Mouse (Mus musculus): ENCODE results near the gene Cacna1f. TPM values are rescaled to one million over a fixed set of nuclear protein-coding genes. Genes with fewer than 3 reads are reported as not detected.

Gene Cacna1f
- polyA plus RNA-seq, 1 experiment = not detected

DNA sequence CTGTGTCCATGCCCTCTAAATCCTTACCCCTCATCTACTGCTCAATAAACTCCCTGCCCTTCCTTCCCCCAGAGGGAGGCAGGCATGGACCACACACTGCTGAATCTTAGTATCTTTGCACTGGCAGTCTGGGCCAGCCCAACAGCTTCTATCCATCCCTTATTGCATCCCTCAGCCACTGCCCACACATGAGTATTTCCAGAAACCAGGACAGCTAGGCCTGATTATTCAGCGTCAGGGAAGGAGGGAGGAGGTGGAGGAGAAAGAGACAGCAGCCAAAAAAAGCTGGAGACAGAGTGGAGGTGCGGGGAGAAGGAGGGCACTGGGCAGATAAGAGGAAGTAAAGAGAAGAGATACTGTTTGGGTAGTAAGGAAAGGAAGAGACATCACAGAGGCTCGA is 28.2 kb downstream of the Cacna1f start:
- no peaks in the 10 kb centered on the region for H3K27me3 ChIP-seq (replicated peaks; ENCODE audit: control insufficient read depth, insufficient read depth, low read length)
- H3K4me1 ChIP-seq (ENCODE audit: control insufficient read depth, insufficient read depth, low read length) = no peaks in the 10 kb centered on the region
- DNase-seq = no peak
- H3K27ac ChIP-seq (ENCODE audit: insufficient read depth, low read depth, low read length) = no peak overlapping the region
- H3K4me3 ChIP-seq (ENCODE audit: insufficient read depth, low read depth, low read length) = no peak overlapping the region
- TF ChIP-seq CTCF (conservative IDR thresholded peaks at IDR 0.05; ENCODE audit: insufficient read depth, insufficient read length, low read depth, low read length) (no peak), POLR2A (IDR thresholded peaks at IDR 0.05; ENCODE audit: low read depth, low read length) (no peak)
- no peaks in the 10 kb centered on the region for H3K36me3 ChIP-seq (ENCODE audit: control insufficient read depth, insufficient read depth, low read length)
- WGBS = 83% methylated on average over 3 of the region's 3 CpGs

DNA sequence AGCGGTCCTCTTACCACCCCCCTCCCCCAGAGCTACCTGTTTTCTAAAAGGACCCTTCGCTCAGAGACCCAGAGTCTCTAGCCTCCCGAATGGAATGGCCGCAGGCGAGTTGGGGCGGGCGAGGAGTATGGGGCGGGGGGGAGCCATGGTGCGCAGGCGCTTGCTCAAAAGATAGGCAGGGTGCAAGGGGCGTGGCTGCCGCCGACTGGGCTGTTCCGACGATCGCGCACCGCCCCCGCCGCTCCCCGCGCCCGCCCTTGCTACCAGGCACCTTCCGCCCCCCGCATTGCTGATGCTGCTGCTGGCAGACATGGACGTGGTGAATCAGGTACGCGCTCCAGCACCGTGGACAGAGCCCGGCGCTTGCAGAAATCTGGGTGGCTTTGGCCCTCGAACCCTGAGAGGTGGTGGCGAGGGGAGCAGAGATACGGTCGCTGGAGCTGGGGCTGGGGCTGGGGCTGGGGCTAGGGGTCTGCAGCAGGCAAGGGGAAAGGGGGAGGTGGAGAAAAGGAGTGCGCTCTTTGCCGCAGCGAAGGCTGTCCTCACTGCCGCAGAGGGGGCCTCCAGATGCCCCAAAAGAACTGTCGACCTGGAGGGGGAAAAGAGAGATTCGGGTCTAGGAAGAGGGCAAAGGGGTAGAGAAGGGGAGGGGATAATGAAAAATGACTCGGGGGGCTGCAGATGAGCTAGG is 31.7 kb downstream of the Cacna1f start, which contains the start of gene Syp:
Gene Syp, plus strand, starts transcription at position 71 of the 691 bp plus-strand sequence.
- TF ChIP-seq CTCF (conservative IDR thresholded peaks at IDR 0.05; ENCODE audit: insufficient read depth, insufficient read length, low read depth, low read length) = no peak
- no peak for TF ChIP-seq POLR2A (IDR thresholded peaks at IDR 0.05; ENCODE audit: low read depth, low read length)
- no peaks in the 10 kb centered on the region for H3K4me1 ChIP-seq (ENCODE audit: control insufficient read depth, insufficient read depth, low read length)
- DNase-seq = peak; percentile 78
- H3K27ac ChIP-seq (ENCODE audit: insufficient read depth, low read depth, low read length) = no peak within 1 kb of the TSS
- no peaks in the 10 kb centered on the region for H3K36me3 ChIP-seq (ENCODE audit: control insufficient read depth, insufficient read depth, low read length)
- under 1% methylated on average over 42 of the region's 42 CpGs for WGBS
- peak within 1 kb of the TSS; percentile 45 for H3K4me3 ChIP-seq (ENCODE audit: insufficient read depth, low read depth, low read length)
- H3K27me3 ChIP-seq (replicated peaks; ENCODE audit: control insufficient read depth, insufficient read depth, low read length) = no peaks in the 10 kb centered on the region

DNA sequence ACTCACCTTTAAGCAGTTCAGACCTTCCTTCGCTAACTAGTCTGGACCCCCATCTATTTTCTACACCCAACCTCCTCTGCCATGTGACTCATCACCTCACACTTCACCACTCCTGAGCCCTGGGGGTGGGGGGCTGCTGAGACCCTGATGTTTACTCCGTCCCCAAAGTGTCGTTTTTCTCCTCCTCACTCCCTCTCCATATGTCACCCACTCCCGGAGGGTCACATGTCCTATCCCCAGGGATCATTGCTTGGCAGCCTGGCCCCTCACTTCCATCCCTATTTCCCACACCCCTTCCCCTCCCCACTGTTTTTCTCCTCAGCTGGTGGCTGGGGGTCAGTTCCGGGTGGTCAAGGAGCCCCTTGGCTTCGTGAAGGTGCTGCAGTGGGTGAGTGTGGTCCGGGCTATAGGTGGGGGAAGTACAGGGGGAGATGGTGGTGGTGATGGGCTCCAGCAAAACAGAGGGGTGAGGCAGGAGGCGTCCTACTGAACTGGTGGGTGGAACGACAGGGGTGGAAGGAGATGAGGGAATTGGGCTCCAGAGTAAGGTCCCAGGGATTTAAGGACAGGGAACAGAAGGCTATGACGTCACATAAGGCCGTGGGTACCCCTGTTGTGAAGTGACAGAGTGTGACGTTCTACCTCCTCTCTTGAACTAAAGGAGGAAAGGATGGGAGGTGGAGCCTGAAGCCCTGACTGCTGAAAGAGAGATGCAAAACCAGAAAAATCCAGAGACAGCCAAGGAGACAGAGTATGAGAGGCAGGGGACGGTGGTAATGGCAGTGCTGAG is 32.8 kb downstream of the Cacna1f start:
- DNase-seq = no peak
- 5% methylated on average over 13 of the region's 13 CpGs for WGBS

DNA sequence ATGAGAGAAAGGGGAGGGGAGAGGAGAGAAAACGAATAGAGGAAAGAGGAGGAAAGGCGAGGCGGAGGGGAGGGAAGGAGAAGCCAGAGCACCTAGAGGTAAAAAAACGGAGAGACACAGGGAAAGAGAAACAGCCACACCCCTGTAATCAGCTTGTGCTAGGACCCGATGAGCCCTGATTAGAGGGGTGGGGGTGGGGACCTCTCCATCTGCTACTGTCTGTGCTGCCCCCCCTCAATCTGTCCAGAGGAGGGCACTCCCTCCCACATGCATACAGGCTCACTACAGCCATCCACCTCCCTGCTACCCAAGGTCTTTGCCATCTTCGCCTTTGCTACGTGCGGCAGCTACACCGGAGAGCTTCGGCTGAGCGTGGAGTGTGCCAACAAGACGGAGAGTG is 33.9 kb downstream of the Cacna1f start:
- Histone ChIP-seq H3K4me3 (ENCODE audit: insufficient read depth, low read depth, low read length) (no peak overlapping the region), H3K36me3 (ENCODE audit: control insufficient read depth, insufficient read depth, low read length) (no peaks in the 10 kb centered on the region), H3K27ac (ENCODE audit: insufficient read depth, low read depth, low read length) (no peak overlapping the region), H3K4me1 (ENCODE audit: control insufficient read depth, insufficient read depth, low read length) (no peaks in the 10 kb centered on the region), H3K27me3 (replicated peaks; ENCODE audit: control insufficient read depth, insufficient read depth, low read length) (no peaks in the 10 kb centered on the region)
- DNase-seq = no peak
- TF ChIP-seq POLR2A (IDR thresholded peaks at IDR 0.05; ENCODE audit: low read depth, low read length) = no peak
- TF ChIP-seq CTCF (conservative IDR thresholded peaks at IDR 0.05; ENCODE audit: insufficient read depth, insufficient read length, low read depth, low read length) = no peak
- 46% methylated on average over 11 of the region's 12 CpGs for WGBS

More for the DNA sequence above, 32.8 kb downstream of the Cacna1f start:
- Histone ChIP-seq H3K4me3 (ENCODE audit: insufficient read depth, low read depth, low read length) (no peak overlapping the region), H3K4me1 (ENCODE audit: control insufficient read depth, insufficient read depth, low read length) (no peaks in the 10 kb centered on the region), H3K27ac (ENCODE audit: insufficient read depth, low read depth, low read length) (no peak overlapping the region), H3K36me3 (ENCODE audit: control insufficient read depth, insufficient read depth, low read length) (no peaks in the 10 kb centered on the region), H3K27me3 (replicated peaks; ENCODE audit: control insufficient read depth, insufficient read depth, low read length) (no peaks in the 10 kb centered on the region)
- no peak for TF ChIP-seq CTCF (conservative IDR thresholded peaks at IDR 0.05; ENCODE audit: insufficient read depth, insufficient read length, low read depth, low read length)
- TF ChIP-seq POLR2A (IDR thresholded peaks at IDR 0.05; ENCODE audit: low read depth, low read length) = no peak

DNA sequence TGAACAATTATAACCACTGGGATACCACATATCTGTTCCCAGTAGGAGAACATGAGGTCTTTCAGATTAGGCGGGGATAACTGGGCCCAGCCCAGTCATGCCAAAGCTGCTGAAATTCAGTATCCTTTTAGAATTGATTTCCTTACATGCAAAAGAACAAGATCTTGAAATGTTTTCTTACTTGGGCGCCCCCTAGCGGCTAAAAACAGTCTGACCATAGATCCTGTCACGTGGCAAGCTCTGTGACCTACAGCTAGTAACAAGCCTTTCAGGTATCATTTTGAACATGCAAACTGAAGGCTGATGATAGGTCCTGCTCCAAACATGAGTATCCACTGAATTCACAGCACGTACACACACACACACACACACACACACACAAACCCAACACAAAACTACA is 38.5 kb downstream of the Cacna1f start:
- Histone ChIP-seq H3K27ac (ENCODE audit: insufficient read depth, low read depth, low read length) (no peak overlapping the region), H3K4me3 (ENCODE audit: insufficient read depth, low read depth, low read length) (no peak overlapping the region), H3K4me1 (ENCODE audit: control insufficient read depth, insufficient read depth, low read length) (peaks cover 4% of the 10 kb centered on the region; the same call in 1 of the 2 replicates), H3K27me3 (replicated peaks; ENCODE audit: control insufficient read depth, insufficient read depth, low read length) (no peaks in the 10 kb centered on the region), H3K36me3 (ENCODE audit: control insufficient read depth, insufficient read depth, low read length) (no peaks in the 10 kb centered on the region)
- 4% methylated on average over 5 of the region's 5 CpGs for WGBS
- DNase-seq = peak; percentile 84
- TF ChIP-seq POLR2A (IDR thresholded peaks at IDR 0.05; ENCODE audit: low read depth, low read length) (no peak), CTCF (conservative IDR thresholded peaks at IDR 0.05; ENCODE audit: insufficient read depth, insufficient read length, low read depth, low read length) (peak; percentile 50)

DNA sequence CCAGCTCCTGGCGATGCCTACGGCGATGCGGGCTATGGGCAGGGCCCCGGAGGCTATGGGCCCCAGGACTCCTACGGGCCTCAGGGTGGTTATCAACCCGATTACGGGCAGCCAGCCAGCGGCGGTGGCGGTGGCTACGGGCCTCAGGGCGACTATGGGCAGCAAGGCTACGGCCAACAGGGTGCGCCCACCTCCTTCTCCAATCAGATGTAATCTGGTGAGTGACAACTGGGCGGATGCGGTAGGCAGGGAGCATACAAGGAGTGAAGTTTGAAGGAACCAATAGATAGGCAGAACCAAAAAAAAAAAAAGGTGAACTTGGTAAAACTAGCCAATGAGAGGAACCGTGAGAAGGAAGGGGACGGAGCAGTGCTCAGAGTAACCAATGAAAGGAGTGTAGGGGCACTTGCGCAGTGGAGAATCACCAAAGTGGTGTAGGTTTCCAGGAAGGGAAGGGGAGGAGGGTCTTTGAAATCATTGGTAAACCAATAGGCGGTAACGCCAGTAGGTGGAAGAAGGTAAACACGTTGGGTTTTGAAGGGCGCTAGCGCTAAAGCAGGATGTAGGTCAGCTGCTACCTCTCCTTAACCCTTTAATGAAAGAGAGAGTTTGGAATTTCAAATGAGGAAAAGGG is 41.9 kb downstream of the Cacna1f start:
- Histone ChIP-seq H3K4me1 (ENCODE audit: control insufficient read depth, insufficient read depth, low read length) (peaks cover 4% of the 10 kb centered on the region; the same call in 1 of the 2 replicates), H3K36me3 (ENCODE audit: control insufficient read depth, insufficient read depth, low read length) (no peaks in the 10 kb centered on the region), H3K27me3 (replicated peaks; ENCODE audit: control insufficient read depth, insufficient read depth, low read length) (no peaks in the 10 kb centered on the region), H3K4me3 (ENCODE audit: insufficient read depth, low read depth, low read length) (peak overlapping the region; percentile 68), H3K27ac (ENCODE audit: insufficient read depth, low read depth, low read length) (peak overlapping the region; percentile 94)
- peak; percentile 95 for DNase-seq
- no peak; the same call in 1 of the 2 replicates for TF ChIP-seq CTCF (conservative IDR thresholded peaks at IDR 0.05; ENCODE audit: insufficient read depth, insufficient read length, low read depth, low read length)
- TF ChIP-seq POLR2A (IDR thresholded peaks at IDR 0.05; ENCODE audit: low read depth, low read length) = peak; percentile 73
- WGBS = under 1% methylated on average over 25 of the region's 25 CpGs

Measured in kidney, adult 2 months (tissue).